Mouse (Mus musculus): ENCODE data around the gene Smtn. TPM values are rescaled to one million over a fixed set of nuclear protein-coding genes. Genes with fewer than 3 reads are reported as not detected.

The Smtn gene
- polyA plus RNA-seq, 1 experiment: 4.4 TPM

DNA sequence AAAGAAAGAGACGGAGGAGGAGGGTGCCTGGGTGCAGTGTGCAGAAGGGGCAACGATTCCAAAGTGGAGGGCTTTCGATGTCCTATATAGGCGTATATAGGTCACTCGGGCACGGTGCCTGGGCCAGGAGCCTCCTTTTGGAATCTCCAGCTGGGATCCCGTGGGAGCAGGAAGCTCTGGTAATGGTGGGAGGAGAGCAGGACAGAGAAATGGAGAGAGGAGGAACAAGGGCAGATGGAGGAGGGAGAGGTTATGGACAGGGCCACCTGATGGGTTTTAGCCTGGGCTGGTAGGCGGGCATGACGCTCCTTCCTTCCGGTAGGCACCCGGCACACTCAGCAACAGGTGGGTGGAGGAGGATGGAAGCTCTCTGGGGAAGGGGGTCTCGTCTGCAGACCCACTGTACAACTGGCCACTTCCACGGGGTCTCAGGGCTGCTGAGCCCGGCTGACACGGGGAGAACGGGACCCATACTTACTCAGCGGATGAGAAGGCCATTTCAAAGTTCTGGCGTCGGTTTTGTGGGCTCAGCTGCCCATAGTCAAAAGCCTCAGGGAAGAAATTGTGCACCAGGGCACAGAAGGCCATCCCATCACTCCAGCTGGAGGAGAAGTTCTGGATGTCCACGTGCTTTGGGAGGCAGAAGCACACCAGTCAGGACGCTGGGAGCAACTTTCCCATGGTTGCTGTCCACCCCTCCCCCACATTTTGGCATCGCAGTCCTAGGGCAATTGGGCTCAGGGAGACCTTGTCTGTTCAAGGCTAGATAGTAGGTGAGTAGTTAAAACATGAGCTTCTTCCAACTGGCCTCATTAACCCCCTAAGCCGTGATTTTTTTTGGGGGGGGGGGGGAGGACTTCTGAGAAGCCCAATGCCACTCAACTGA, 18.8 kb downstream of the Smtn start:
- H3K36me3 ChIP-seq (ENCODE audit: control insufficient read depth, insufficient read depth, low read length): no peaks in the 10 kb centered on the region

DNA sequence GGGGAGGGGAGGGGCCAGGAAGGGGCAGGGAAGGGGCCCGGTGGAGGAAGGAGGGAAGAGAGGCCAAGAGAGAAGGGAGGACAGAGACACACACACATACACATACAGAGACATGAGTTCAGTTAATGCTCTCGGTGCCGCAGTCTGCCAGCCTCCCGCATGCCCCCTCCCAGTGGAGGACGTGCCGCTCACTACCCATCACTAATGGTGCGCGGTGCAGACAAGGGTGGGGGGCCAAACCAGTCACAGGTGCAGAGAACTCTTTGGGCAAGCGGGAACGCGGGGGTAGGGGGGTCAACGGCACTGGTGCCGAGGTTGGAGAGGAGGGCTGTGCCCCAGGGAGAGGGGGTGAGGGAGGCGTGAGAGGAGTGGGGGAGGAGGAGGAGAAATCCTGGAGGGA, 19.5 kb downstream of the Smtn start:
- H3K36me3 ChIP-seq (ENCODE audit: control insufficient read depth, insufficient read depth, low read length): no peaks in the 10 kb centered on the region
- TF ChIP-seq CTCF (IDR thresholded peaks at IDR 0.05; ENCODE audit: control insufficient read depth, insufficient read depth, insufficient replicate concordance, low read depth, low read length) (no peak), POLR2A (IDR thresholded peaks at IDR 0.05; ENCODE audit: control insufficient read depth, low read depth, low read length) (no peak)
- peaks cover 2% of the 10 kb centered on the region; the same call in 1 of the 2 replicates for H3K27me3 ChIP-seq (ENCODE audit: control insufficient read depth, insufficient read depth, low read length)
- H3K4me3 ChIP-seq (ENCODE audit: control insufficient read depth, low read depth, low read length): no peak overlapping the region
- H3K27ac ChIP-seq (ENCODE audit: control insufficient read depth, insufficient read depth, low read depth, low read length): no peak overlapping the region
- H3K4me1 ChIP-seq (ENCODE audit: control insufficient read depth, insufficient read depth, low read length): peaks cover 24% of the 10 kb centered on the region

More for the DNA sequence above, 18.8 kb downstream of the Smtn start:
- Histone ChIP-seq H3K27ac (ENCODE audit: control insufficient read depth, insufficient read depth, low read depth, low read length) (no peak overlapping the region), H3K4me3 (ENCODE audit: control insufficient read depth, low read depth, low read length) (no peak overlapping the region), H3K4me1 (ENCODE audit: control insufficient read depth, insufficient read depth, low read length) (peaks cover 24% of the 10 kb centered on the region), H3K27me3 (ENCODE audit: control insufficient read depth, insufficient read depth, low read length) (peaks cover 2% of the 10 kb centered on the region; the same call in 1 of the 2 replicates)
- TF ChIP-seq POLR2A (IDR thresholded peaks at IDR 0.05; ENCODE audit: control insufficient read depth, low read depth, low read length): no peak
- no peak for TF ChIP-seq CTCF (IDR thresholded peaks at IDR 0.05; ENCODE audit: control insufficient read depth, insufficient read depth, insufficient replicate concordance, low read depth, low read length)

DNA sequence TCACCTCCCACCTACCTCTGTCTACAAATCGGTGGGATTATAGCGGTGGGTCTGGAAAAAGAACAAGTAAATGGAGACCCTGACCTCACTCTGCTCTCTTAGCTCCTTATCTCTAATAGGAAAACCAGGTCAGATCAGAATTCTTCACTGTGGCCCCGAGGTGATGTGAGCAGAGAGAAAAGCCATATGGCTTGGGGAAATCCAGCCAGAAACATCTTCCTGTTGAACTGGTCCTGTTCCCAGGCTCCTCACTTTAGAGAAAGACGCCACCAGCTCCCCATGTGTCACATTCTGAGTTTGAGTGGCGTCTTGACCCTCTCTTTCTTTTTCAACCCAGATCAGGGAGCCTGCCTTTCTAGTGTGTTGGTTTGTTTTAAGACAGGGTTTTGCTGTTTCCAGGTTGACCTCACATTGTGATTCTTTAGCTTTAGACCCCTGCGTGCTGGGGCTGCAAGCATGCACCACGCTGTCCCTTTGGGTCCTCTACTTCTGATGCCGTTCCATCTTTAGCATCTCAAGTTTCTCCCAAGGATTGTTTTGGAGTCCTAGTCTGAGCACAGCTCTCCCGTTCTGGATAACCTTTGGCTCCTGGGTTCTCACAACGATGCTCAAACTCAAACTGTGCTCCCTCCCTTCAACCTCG, 20.5 kb downstream of the Smtn start:
- Histone ChIP-seq H3K36me3 (ENCODE audit: control insufficient read depth, insufficient read depth, low read length) (no peaks in the 10 kb centered on the region), H3K4me1 (ENCODE audit: control insufficient read depth, insufficient read depth, low read length) (peaks cover 30% of the 10 kb centered on the region), H3K27ac (ENCODE audit: control insufficient read depth, insufficient read depth, low read depth, low read length) (no peak overlapping the region), H3K4me3 (ENCODE audit: control insufficient read depth, low read depth, low read length) (no peak overlapping the region), H3K27me3 (ENCODE audit: control insufficient read depth, insufficient read depth, low read length) (peaks cover 2% of the 10 kb centered on the region; the same call in 1 of the 2 replicates)
- TF ChIP-seq CTCF (IDR thresholded peaks at IDR 0.05; ENCODE audit: control insufficient read depth, insufficient read depth, insufficient replicate concordance, low read depth, low read length) (no peak), POLR2A (IDR thresholded peaks at IDR 0.05; ENCODE audit: control insufficient read depth, low read depth, low read length) (no peak)

DNA sequence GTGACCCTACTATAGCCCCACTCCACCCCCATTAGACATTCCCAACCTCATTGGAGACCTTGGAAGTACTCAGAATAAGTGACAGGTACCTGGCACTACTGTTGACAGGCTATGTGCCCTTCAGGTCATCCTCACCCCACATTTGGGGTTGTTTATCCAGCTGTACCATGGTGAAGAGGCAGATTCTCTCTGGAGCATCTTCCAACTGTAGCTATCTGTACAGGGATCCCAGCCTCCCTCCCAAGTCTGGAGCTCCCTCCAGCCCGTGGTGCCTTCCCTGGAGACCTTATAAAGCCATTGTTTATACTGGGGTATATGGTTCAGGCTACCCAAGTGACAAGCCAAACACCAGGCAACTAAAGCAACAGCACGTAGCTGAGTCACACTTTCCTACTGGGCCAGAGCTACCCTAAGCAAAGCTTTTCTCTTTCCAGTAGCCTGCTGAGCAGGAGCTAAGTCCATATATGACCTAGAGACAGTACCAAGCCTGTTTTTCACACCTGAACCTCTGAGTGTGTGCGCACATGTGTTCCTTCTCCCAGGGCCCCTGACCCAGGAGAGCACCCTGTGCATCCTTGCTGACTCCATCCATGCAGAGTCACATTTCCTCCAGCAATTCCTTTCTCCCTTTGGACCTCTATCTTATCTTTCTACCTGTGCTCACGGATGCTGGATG, 21.2 kb downstream of the Smtn start:
- Histone ChIP-seq H3K36me3 (ENCODE audit: control insufficient read depth, insufficient read depth, low read length) (no peaks in the 10 kb centered on the region), H3K27me3 (ENCODE audit: control insufficient read depth, insufficient read depth, low read length) (peaks cover 2% of the 10 kb centered on the region; the same call in 1 of the 2 replicates), H3K4me3 (ENCODE audit: control insufficient read depth, low read depth, low read length) (no peak overlapping the region), H3K27ac (ENCODE audit: control insufficient read depth, insufficient read depth, low read depth, low read length) (no peak overlapping the region), H3K4me1 (ENCODE audit: control insufficient read depth, insufficient read depth, low read length) (peaks cover 32% of the 10 kb centered on the region)
- no peak for TF ChIP-seq CTCF (IDR thresholded peaks at IDR 0.05; ENCODE audit: control insufficient read depth, insufficient read depth, insufficient replicate concordance, low read depth, low read length)
- no peak for TF ChIP-seq POLR2A (IDR thresholded peaks at IDR 0.05; ENCODE audit: control insufficient read depth, low read depth, low read length)

GRCm38 (mm10) chr11:3517846-3518732, 22.3 kb downstream of the Smtn start:
- Histone ChIP-seq H3K4me3 (ENCODE audit: control insufficient read depth, low read depth, low read length) (no peak overlapping the region), H3K36me3 (ENCODE audit: control insufficient read depth, insufficient read depth, low read length) (no peaks in the 10 kb centered on the region), H3K4me1 (ENCODE audit: control insufficient read depth, insufficient read depth, low read length) (peaks cover 32% of the 10 kb centered on the region), H3K27me3 (ENCODE audit: control insufficient read depth, insufficient read depth, low read length) (peaks cover 2% of the 10 kb centered on the region; the same call in 1 of the 2 replicates), H3K27ac (ENCODE audit: control insufficient read depth, insufficient read depth, low read depth, low read length) (no peak overlapping the region)
- no peak for TF ChIP-seq CTCF (IDR thresholded peaks at IDR 0.05; ENCODE audit: control insufficient read depth, insufficient read depth, insufficient replicate concordance, low read depth, low read length)
- no peak for TF ChIP-seq POLR2A (IDR thresholded peaks at IDR 0.05; ENCODE audit: control insufficient read depth, low read depth, low read length)
